Mouse (Mus musculus): ENCODE data around the gene Olfr68.
"Not testable (repeated sequence)": the region's sequence is repeated elsewhere in the genome, so short reads cannot be mapped to it uniquely, and the experiment has no call there.

Olfr68 gene

DNA sequence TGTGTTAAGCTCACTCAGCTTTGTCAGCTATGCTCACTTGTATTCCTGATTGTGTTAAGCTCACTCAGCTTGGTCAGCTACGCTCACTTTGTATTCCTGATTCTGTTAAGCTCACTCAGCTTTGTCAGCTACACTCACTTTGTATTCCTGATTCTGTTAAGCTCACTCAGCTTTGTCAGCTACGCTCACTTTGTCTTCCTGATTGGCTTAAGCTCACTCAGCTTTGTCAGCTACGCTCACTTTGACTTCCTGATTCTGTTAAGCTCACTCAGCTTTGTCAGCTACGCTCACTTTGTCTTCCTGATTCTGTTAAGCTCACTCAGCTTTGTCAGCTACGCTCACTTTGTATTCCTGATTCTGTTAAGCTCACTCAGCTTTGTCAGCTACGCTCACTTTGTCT, 17.3 kb downstream of the Olfr68 start:
- DNase-seq: not testable (repeated sequence)

DNA sequence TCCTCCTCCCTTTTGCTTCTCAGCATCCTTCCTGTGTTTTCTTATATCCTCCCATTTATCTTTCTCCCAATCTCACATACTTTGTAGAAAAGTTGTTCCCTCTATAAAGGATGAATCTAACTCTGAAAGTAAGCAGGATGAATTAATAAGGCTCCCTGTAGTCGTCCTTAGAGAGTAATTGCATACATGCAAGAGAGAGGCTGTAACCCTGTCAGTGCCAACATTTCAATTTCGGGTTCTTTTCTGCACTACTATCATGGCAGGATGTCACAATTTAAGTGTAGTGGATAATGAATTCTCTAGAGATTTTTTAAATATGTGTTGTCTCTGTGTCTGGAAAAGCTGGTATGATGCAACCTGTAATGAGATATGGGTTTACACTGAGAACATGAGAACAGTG, 22.3 kb downstream of the Olfr68 start, which contains the start of gene Olfr630:
Gene Olfr630 (minus strand): TSS at position 101 of the 400 bp plus-strand sequence.
- no peak for DNase-seq

GRCm38 (mm10) chr7:103744843-103745242, 34.7 kb downstream of the Olfr68 start, which contains the start of gene Olfr629:
TSS of gene Olfr629 (minus strand) at chr7:103744943.
- DNase-seq: no peak

DNA sequence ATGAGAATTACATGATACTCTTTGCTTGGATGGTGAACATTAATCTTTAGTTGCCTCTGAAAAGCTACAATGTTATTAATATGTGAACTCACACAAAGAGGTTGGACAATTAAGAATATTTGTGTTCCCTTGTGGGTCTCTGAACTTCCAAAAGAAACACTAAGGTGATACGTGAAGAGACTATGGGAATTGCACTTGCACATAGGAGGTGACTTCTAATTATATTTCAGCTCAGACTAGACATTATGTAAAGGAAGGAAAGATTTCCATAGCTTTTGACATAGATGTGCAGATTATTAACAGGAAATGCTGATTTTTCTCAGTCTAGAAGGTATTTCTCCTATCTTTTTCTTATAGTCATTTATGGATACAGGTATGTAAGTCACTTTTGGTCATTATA, 49.4 kb downstream of the Olfr68 start, which contains the start of gene Olfr628:
Gene Olfr628 (plus strand): TSS at position 301 of the 400 bp plus-strand sequence.
- no peak for DNase-seq
